Mouse (Mus musculus) testis, adult 2 months (tissue): ENCODE measurements at regions not wholly inside any gene's neighbourhood (a gene's known extent, or its start where the extent isn't known, plus 50 kb on each side); places are given as distances from the start of the nearest gene placed in this dataset.

ENCODE experiments used
- CTCF ChIP-seq: fragments of 200-500 bp; IDR thresholded peaks from 2 replicates; pipeline ENCODE4 v1.5.1; 2012; ENCODE audit warnings: low read depth, mild to moderate bottlenecking, inconsistent platforms, low read length, moderate library complexity; ENCODE audit not compliant: control insufficient read depth, insufficient read depth, insufficient replicate concordance
- POLR2A ChIP-seq: fragments of 200-500 bp; IDR thresholded peaks from 2 replicates; pipeline ENCODE4 v1.6.1; 2012; ENCODE audit warnings: low read depth, mild to moderate bottlenecking, inconsistent platforms, low read length, moderate library complexity; ENCODE audit not compliant: control insufficient read depth

DNA sequence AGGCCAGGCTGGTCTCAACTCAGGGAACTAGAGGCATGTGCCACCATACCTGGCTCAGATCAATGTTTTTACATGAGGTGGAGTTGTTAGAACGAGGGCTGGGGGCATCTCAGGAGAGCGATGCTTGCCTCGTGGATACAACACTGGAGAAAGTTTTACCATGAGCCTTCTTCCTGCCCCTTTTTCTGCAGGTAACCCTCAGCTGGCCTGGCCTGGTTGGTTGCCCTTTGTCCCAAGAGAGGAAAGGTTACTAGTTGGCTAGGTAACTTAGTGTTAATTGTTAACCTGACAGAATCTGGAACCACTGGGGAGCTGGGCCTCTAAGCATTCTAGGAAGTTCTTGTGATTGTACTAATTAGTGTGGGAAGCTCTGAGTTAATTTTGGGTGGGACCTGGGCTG lies 81.0 kb upstream of the Sertad2 start:
- no peak for TF ChIP-seq CTCF
- TF ChIP-seq POLR2A = no peak
